ENCODE assay signal across 9 mouse cellular contexts in genomic region chr4:124594933-124595332, GRCm38 (mm10). TPM values are rescaled to one million over a fixed set of nuclear protein-coding genes. Genes with fewer than 3 reads are reported as not detected.
DNase-seq lines count a peak whose midpoint lies in the region; ATAC-seq and TF ChIP-seq lines count a peak whose summit lies in the region.
"Had no signal": no experiment of that assay in that cellular context is flagged by ENCODE, and none has a peak within 500 bp of the region (broad histone marks: within the 10 kb centered on the region; RNA-seq: fewer than 3 reads in every experiment).

No protein-coding gene starts in this region.

- intact Hi-C loops in gastrocnemius, adult 2 months (cut with DNase I) = no loop called here

- peak; percentile 54 for DNase-seq in gastrocnemius, adult 2 months
- DNase-seq in gastrocnemius, adult 8-10 months (ENCODE audit: low spot score in 2 of 2) = no peak
- DNase-seq in Muller cell, postnatal 12 days (ENCODE audit: inconsistent ontology term) = peak; percentile 60
- DNase-seq in hindbrain, embryonic 14.5 days (ENCODE audit: low spot score) = peak; percentile 71
- DNase-seq in left cerebral cortex, adult 9 months (ENCODE audit: low spot score in 2 of 2) = peak; percentile 70 to 89
- peak; percentile 82 for DNase-seq in right cerebral cortex, postnatal 25 days
- DNase-seq in MN1 (ENCODE audit: low spot score) = no peak

- 0 out of 2 replicates have a peak overlapping the region, but pooled peaks have one; percentile 8 for H3K27ac ChIP-seq in gastrocnemius, adult 2 months
- H3K27ac ChIP-seq in hindbrain, embryonic 14.5 days = no peak overlapping the region
- H3K27ac ChIP-seq: embryonic facial prominence, embryonic 13.5 days had no signal

- H3K9ac ChIP-seq in hindbrain, embryonic 14.5 days = no peak overlapping the region
- H3K9ac ChIP-seq: embryonic facial prominence, embryonic 13.5 days had no signal

- no peaks in the 10 kb centered on the region for H3K36me3 ChIP-seq in hindbrain, embryonic 14.5 days (replicated peaks; ENCODE audit: control insufficient read depth, insufficient read depth)
- H3K36me3 ChIP-seq: embryonic facial prominence, embryonic 13.5 days had no signal

- peak; percentile 78 for ATAC-seq in erythroblast, adult 5-6 weeks (replicated peaks; ENCODE audit: low FRiP score, poor library complexity, severe bottlenecking)
- peak; percentile 47; the same call in 1 of the 2 replicates for ATAC-seq in hindbrain, embryonic 14.5 days (ENCODE audit: low FRiP score)

- 26% methylated on average over 13 of the region's 13 CpGs for WGBS in hindbrain, embryonic 14.5 days

- H3K4me3 ChIP-seq in gastrocnemius, adult 2 months = peak overlapping the region; percentile 50
- no peak overlapping the region for H3K4me3 ChIP-seq in hindbrain, embryonic 14.5 days (replicated peaks; ENCODE audit: low read length)
- H3K4me3 ChIP-seq: embryonic facial prominence, embryonic 13.5 days had no signal

- peaks cover 11% of the 10 kb centered on the region; the same call in 1 of the 2 replicates for H3K4me1 ChIP-seq in hindbrain, embryonic 14.5 days (replicated peaks; ENCODE audit: control insufficient read depth, insufficient read depth, low read length)

- no peak overlapping the region for H3K4me2 ChIP-seq in hindbrain, embryonic 14.5 days (replicated peaks)
- H3K4me2 ChIP-seq: embryonic facial prominence, embryonic 13.5 days had no signal

- no peak for TF ChIP-seq CTCF in gastrocnemius, adult 2 months (IDR thresholded peaks at IDR 0.05)

- no peaks in the 10 kb centered on the region for H3K9me3 ChIP-seq in hindbrain, embryonic 14.5 days (ENCODE audit: control insufficient read depth, low read length)
- H3K9me3 ChIP-seq: embryonic facial prominence, embryonic 13.5 days had no signal

- H3K27me3 ChIP-seq in hindbrain, embryonic 14.5 days (ENCODE audit: control insufficient read depth, insufficient read depth, low read length) = peaks cover 11% of the 10 kb centered on the region
- H3K27me3 ChIP-seq: embryonic facial prominence, embryonic 13.5 days had no signal

RNA-seq across cellular contexts. Expression of gene 3100002H09Rik, which starts 15.7 kb away (rescaled TPM):
- not detected for total RNA-seq in gastrocnemius, adult 2 months (2021)
- not detected for total RNA-seq in gastrocnemius, adult 8-10 months (2022)
- not detected in 2 replicates for total RNA-seq in erythroblast, adult 5-6 weeks (2015; ENCODE audit: low replicate concordance)
- not detected in 2 replicates for total RNA-seq in erythroblast, adult 5-6 weeks (2017; ENCODE audit: low replicate concordance)
- polyA plus RNA-seq in hindbrain, embryonic 14.5 days (2014; fragmentation: Nextera tagmentation; extraction: Ambion mirVana) = not detected in 2 replicates
- polyA plus RNA-seq: embryonic facial prominence, embryonic 13.5 days had no signal

Comparison
In these comparisons a context has a peak if more than half of its experiments do, and no peak if none do; other contexts are left out.
1. DNase-seq: peak in gastrocnemius, adult 2 months (single experiment), Muller cell, postnatal 12 days (single experiment), hindbrain, embryonic 14.5 days (single experiment), left cerebral cortex, adult 9 months (2 of 2) and right cerebral cortex, postnatal 25 days (single experiment); none in gastrocnemius, adult 8-10 months (0 of 2) and MN1 (single experiment).